8 mouse cellular contexts compared by ENCODE assay signal in genomic region chr11:69979827-69980195, GRCm38 (mm10). TPM values are rescaled to one million over a fixed set of nuclear protein-coding genes. Genes with fewer than 3 reads are reported as not detected.
A peak's percentile ranks its signal among the peaks of the same experiment; 100 is the strongest.
DNase-seq lines count a peak whose midpoint lies in the region; ATAC-seq and TF ChIP-seq lines count a peak whose summit lies in the region.

No protein-coding gene starts in this region.

- peak overlapping the region; percentile 100 for H3K27ac ChIP-seq in heart, postnatal 0 days (ENCODE audit: low read depth)
- peak overlapping the region; percentile 90 for H3K27ac ChIP-seq in MEL (ENCODE audit: control insufficient read depth, low read depth, low read length)
- H3K27ac ChIP-seq in hindbrain, embryonic 11.5 days (ENCODE audit: low read depth, low read length): peak overlapping the region; percentile 99
- peak overlapping the region; percentile 99 for H3K27ac ChIP-seq in midbrain, embryonic 10.5 days (replicated peaks)

- H3K9ac ChIP-seq in heart, postnatal 0 days (replicated peaks; ENCODE audit: low read depth, low read length): peak overlapping the region; percentile 100
- peak overlapping the region; percentile 65 for H3K9ac ChIP-seq in MEL (ENCODE audit: control insufficient read depth, low read depth, low read length, poor library complexity, severe bottlenecking)
- peak overlapping the region; percentile 54 for H3K9ac ChIP-seq in hindbrain, embryonic 11.5 days (ENCODE audit: low read depth, low read length)

- H3K27me3 ChIP-seq in heart, postnatal 0 days (ENCODE audit: control insufficient read depth, insufficient read depth, low read length): no peaks in the 10 kb centered on the region
- H3K27me3 ChIP-seq in MEL (ENCODE audit: control insufficient read depth in 1 of 2, insufficient read depth in 2 of 2, low read length in 2 of 2): no peaks in the 10 kb centered on the region
- no peaks in the 10 kb centered on the region for H3K27me3 ChIP-seq in hindbrain, embryonic 11.5 days (ENCODE audit: control insufficient read depth, insufficient read depth, low read length)
- no peaks in the 10 kb centered on the region for H3K27me3 ChIP-seq in midbrain, embryonic 10.5 days (ENCODE audit: low read depth, poor library complexity, severe bottlenecking)

- intact Hi-C loops in heart, postnatal 10 days (cut with DNase I): loop anchor here (2.0 kb wide), 1 partner anchor 17 kb away; no protein-coding TSS in a partner anchor
- intact Hi-C loops in left cerebral cortex, postnatal 10 days (cut with DNase I): no loop called here

- no peak for TF ChIP-seq CTCF in heart, postnatal 0 days (IDR thresholded peaks at IDR 0.05; ENCODE audit: low read depth)
- TF ChIP-seq CTCF in MEL (IDR thresholded peaks at IDR 0.05 in 2 of 3, conservative IDR thresholded peaks at IDR 0.05 in 1 of 3; ENCODE audit: control insufficient read depth in 1 of 3, insufficient read depth in 1 of 3, low read depth in 2 of 3, low read length in 3 of 3, poor library complexity in 1 of 3, severe bottlenecking in 1 of 3): no peak

- no peak for ATAC-seq in heart, postnatal 0 days (ENCODE audit: insufficient read depth, low read depth)
- no peak for ATAC-seq in hindbrain, embryonic 11.5 days (ENCODE audit: low FRiP score)

- H3K4me2 ChIP-seq in heart, postnatal 0 days (ENCODE audit: low read depth, low read length): peak overlapping the region; percentile 98
- H3K4me2 ChIP-seq in hindbrain, embryonic 11.5 days (replicated peaks; ENCODE audit: low read depth, low read length): peak overlapping the region; percentile 77

- TF ChIP-seq POLR2A in MEL (IDR thresholded peaks at IDR 0.05; ENCODE audit: control insufficient read depth in 1 of 2, insufficient read depth in 1 of 2, low read depth in 1 of 2, low read length in 2 of 2, poor library complexity in 1 of 2): no peak

- TF ChIP-seq RAD21 in MEL (IDR thresholded peaks at IDR 0.05; ENCODE audit: low read depth, low read length): no peak

- peak overlapping the region; percentile 99 for H3K4me3 ChIP-seq in heart, postnatal 0 days (ENCODE audit: low read depth, low read length)
- H3K4me3 ChIP-seq in MEL (ENCODE audit: control insufficient read depth in 1 of 2, insufficient read depth in 1 of 2, low read depth in 2 of 2, low read length in 2 of 2): peak overlapping the region; percentile 69 to 75
- H3K4me3 ChIP-seq in hindbrain, embryonic 11.5 days (ENCODE audit: low read depth, low read length): peak overlapping the region; percentile 94
- H3K4me3 ChIP-seq in midbrain, embryonic 10.5 days: peak overlapping the region; percentile 99

- H3K36me3 ChIP-seq in heart, postnatal 0 days (replicated peaks; ENCODE audit: control insufficient read depth, insufficient read depth, low read length): peaks cover 36% of the 10 kb centered on the region
- peaks cover 6 to 24% of the 10 kb centered on the region in 2 experiments for H3K36me3 ChIP-seq in MEL (ENCODE audit: control insufficient read depth in 1 of 2, insufficient read depth in 2 of 2, low read length in 2 of 2)
- H3K36me3 ChIP-seq in hindbrain, embryonic 11.5 days (ENCODE audit: control insufficient read depth, insufficient read depth, low read length): no peaks in the 10 kb centered on the region; the same call in 1 of the 2 replicates
- H3K36me3 ChIP-seq in midbrain, embryonic 10.5 days: peaks cover 62% of the 10 kb centered on the region

- WGBS in heart, postnatal 0 days: 2% methylated on average over 16 of the region's 16 CpGs
- 4% methylated on average over 16 of the region's 16 CpGs for WGBS in hindbrain, embryonic 11.5 days
- 4% methylated on average over 16 of the region's 16 CpGs for WGBS in midbrain, embryonic 10.5 days

- no peak; the same call in 1 of the 2 replicates for TF ChIP-seq EP300 in heart, postnatal 0 days (IDR thresholded peaks at IDR 0.05; ENCODE audit: low read depth)
- TF ChIP-seq EP300 in MEL (IDR thresholded peaks at IDR 0.05; ENCODE audit: low read depth in 1 of 2, low read length in 2 of 2): no peak

- peaks cover 42% of the 10 kb centered on the region for H3K79me2 ChIP-seq in MEL (ENCODE audit: control insufficient read depth, insufficient read depth, low read length, poor library complexity)

- H3K9me3 ChIP-seq in heart, postnatal 0 days (replicated peaks; ENCODE audit: control insufficient read depth, low read length): no peaks in the 10 kb centered on the region
- no peaks in the 10 kb centered on the region for H3K9me3 ChIP-seq in MEL (replicated peaks; ENCODE audit: insufficient read depth, low read length)
- H3K9me3 ChIP-seq in hindbrain, embryonic 11.5 days (ENCODE audit: control insufficient read depth, low read length): no peaks in the 10 kb centered on the region
- no peaks in the 10 kb centered on the region for H3K9me3 ChIP-seq in midbrain, embryonic 10.5 days (replicated peaks)

- DNase-seq in heart, postnatal 0 days (ENCODE audit: low spot score): no peak
- DNase-seq in heart, postnatal 10 days: no peak
- no peak for DNase-seq in MEL (ENCODE audit: low read depth, low spot score)
- no peak for DNase-seq in hindbrain, embryonic 11.5 days (ENCODE audit: low spot score)
- no peak for DNase-seq in midbrain, embryonic 10.5 days (ENCODE audit: low spot score)
- no peak for DNase-seq in adrenal gland, adult 8-10 months
- no peak for DNase-seq in thymus, postnatal 36 days
- DNase-seq in left cerebral cortex, postnatal 10 days (ENCODE audit: extremely low spot score in 1 of 2, low spot score in 2 of 2): no peak

- H3K4me1 ChIP-seq in heart, postnatal 0 days (ENCODE audit: control insufficient read depth, insufficient read depth): peaks cover 25% of the 10 kb centered on the region
- H3K4me1 ChIP-seq in MEL (ENCODE audit: control insufficient read depth in 1 of 2, insufficient read depth in 2 of 2, low read length in 2 of 2): peaks cover 6 to 17% of the 10 kb centered on the region in 2 experiments
- H3K4me1 ChIP-seq in hindbrain, embryonic 11.5 days (replicated peaks; ENCODE audit: control insufficient read depth, insufficient read depth, low read length): peaks cover 11% of the 10 kb centered on the region
- peaks cover 39% of the 10 kb centered on the region for H3K4me1 ChIP-seq in midbrain, embryonic 10.5 days

RNA-seq across cellular contexts. Expression of gene Ctdnep1, which starts 1.1 kb away (rescaled TPM):
- total RNA-seq in heart, postnatal 0 days (2014; rRNA removed; ENCODE audit: low replicate concordance): 43.0 and 45.6 TPM in 2 replicates
- 24.8 and 25.5 TPM in 2 replicates for polyA plus RNA-seq in heart, postnatal 0 days (2015; fragmentation: Nextera tagmentation; extraction: Ambion mirVana)
- total RNA-seq in heart, postnatal 10 days (2021): 100 to 1,000 TPM; 144 to 159 TPM
- total RNA-seq in MEL (2012; rRNA removed): 47.3 and 49.6 TPM in 2 replicates
- polyA plus RNA-seq in MEL (2012; ENCODE audit: insufficient read depth in 1 of 2, insufficient read length in 2 of 2, low read depth in 1 of 2, low replicate concordance in 2 of 2, missing spikeins in 1 of 2): 100 to 1,000 TPM in 1 of 2 experiments, not detected in 1; 133 TPM
- polyA plus RNA-seq in hindbrain, embryonic 11.5 days (2014; fragmentation: Nextera tagmentation; extraction: Ambion mirVana): 23.8 and 26.8 TPM in 2 replicates
- polyA plus RNA-seq in midbrain, embryonic 10.5 days (2016; fragmentation: Nextera tagmentation; extraction: Ambion mirVana): 20.5 and 26.3 TPM in 2 replicates
- total RNA-seq in adrenal gland, adult 8-10 months (2022): 100 to 1,000 TPM; 109 to 125 (median 120) TPM
- total RNA-seq in left cerebral cortex, postnatal 10 days (2021): 100 to 1,000 TPM; 104 to 118 TPM

RNA-seq across cellular contexts. Expression of gene Elp5, which starts 2.5 kb away (rescaled TPM):
- total RNA-seq in heart, postnatal 0 days (2014; rRNA removed; ENCODE audit: low replicate concordance): 77.7 and 108 TPM in 2 replicates
- 89.8 and 96.1 TPM in 2 replicates for polyA plus RNA-seq in heart, postnatal 0 days (2015; fragmentation: Nextera tagmentation; extraction: Ambion mirVana)
- total RNA-seq in heart, postnatal 10 days (2021): 10 to 100 TPM; 60.7 to 64.6 TPM
- total RNA-seq in MEL (2012; rRNA removed): 170 and 189 TPM in 2 replicates
- 100 to 1,000 TPM in 1 of 2 experiments, not detected in 1; 222 TPM for polyA plus RNA-seq in MEL (2012; ENCODE audit: insufficient read depth in 1 of 2, insufficient read length in 2 of 2, low read depth in 1 of 2, low replicate concordance in 2 of 2, missing spikeins in 1 of 2)
- polyA plus RNA-seq in hindbrain, embryonic 11.5 days (2014; fragmentation: Nextera tagmentation; extraction: Ambion mirVana): 154 and 163 TPM in 2 replicates
- 151 and 155 TPM in 2 replicates for polyA plus RNA-seq in midbrain, embryonic 10.5 days (2016; fragmentation: Nextera tagmentation; extraction: Ambion mirVana)
- 10 to 100 TPM; 56.9 to 87.4 (median 73.6) TPM for total RNA-seq in adrenal gland, adult 8-10 months (2022)
- total RNA-seq in left cerebral cortex, postnatal 10 days (2021): 100 to 1,000 TPM; 114 to 125 TPM

RNA-seq across cellular contexts. Expression of gene Gabarap, which starts 11.1 kb away (rescaled TPM):
- 208 and 305 TPM in 2 replicates for total RNA-seq in heart, postnatal 0 days (2014; rRNA removed; ENCODE audit: low replicate concordance)
- 472 and 510 TPM in 2 replicates for polyA plus RNA-seq in heart, postnatal 0 days (2015; fragmentation: Nextera tagmentation; extraction: Ambion mirVana)
- 100 to 1,000 TPM; 275 to 295 TPM for total RNA-seq in heart, postnatal 10 days (2021)
- total RNA-seq in MEL (2012; rRNA removed): 105 and 132 TPM in 2 replicates
- polyA plus RNA-seq in MEL (2012; ENCODE audit: insufficient read depth in 1 of 2, insufficient read length in 2 of 2, low read depth in 1 of 2, low replicate concordance in 2 of 2, missing spikeins in 1 of 2): 100 to 1,000 TPM in 1 of 2 experiments, not detected in 1; 241 TPM
- 621 and 643 TPM in 2 replicates for polyA plus RNA-seq in hindbrain, embryonic 11.5 days (2014; fragmentation: Nextera tagmentation; extraction: Ambion mirVana)
- polyA plus RNA-seq in midbrain, embryonic 10.5 days (2016; fragmentation: Nextera tagmentation; extraction: Ambion mirVana): 409 and 454 TPM in 2 replicates
- total RNA-seq in adrenal gland, adult 8-10 months (2022): 100 to 1,000 TPM; 369 to 430 (median 397) TPM
- 100 to 1,000 TPM; 252 to 266 TPM for total RNA-seq in left cerebral cortex, postnatal 10 days (2021)

RNA-seq across cellular contexts. Expression of gene Cldn7, which starts 15.2 kb away (rescaled TPM):
- total RNA-seq in heart, postnatal 0 days (2014; rRNA removed; ENCODE audit: low replicate concordance): 0.93 TPM in 1 of 2 replicates, not detected in the other
- 0.64 and 1.8 TPM in 2 replicates for polyA plus RNA-seq in heart, postnatal 0 days (2015; fragmentation: Nextera tagmentation; extraction: Ambion mirVana)
- total RNA-seq in heart, postnatal 10 days (2021): not detected
- total RNA-seq in MEL (2012; rRNA removed): 0.26 and 0.31 TPM in 2 replicates
- under 1 TPM in 1 of 2 experiments, not detected in 1; 0.36 TPM for polyA plus RNA-seq in MEL (2012; ENCODE audit: insufficient read depth in 1 of 2, insufficient read length in 2 of 2, low read depth in 1 of 2, low replicate concordance in 2 of 2, missing spikeins in 1 of 2)
- polyA plus RNA-seq in hindbrain, embryonic 11.5 days (2014; fragmentation: Nextera tagmentation; extraction: Ambion mirVana): 8.2 and 8.4 TPM in 2 replicates
- polyA plus RNA-seq in midbrain, embryonic 10.5 days (2016; fragmentation: Nextera tagmentation; extraction: Ambion mirVana): 7.1 and 7.6 TPM in 2 replicates
- under 1 TPM in 1 of 4 experiments, not detected in 3; 0.55 TPM for total RNA-seq in adrenal gland, adult 8-10 months (2022)
- total RNA-seq in left cerebral cortex, postnatal 10 days (2021): not detected

RNA-seq across cellular contexts. Expression of gene Phf23, which starts 15.8 kb away (rescaled TPM):
- 27.4 and 54.8 TPM in 2 replicates for total RNA-seq in heart, postnatal 0 days (2014; rRNA removed; ENCODE audit: low replicate concordance)
- 30.3 and 34.2 TPM in 2 replicates for polyA plus RNA-seq in heart, postnatal 0 days (2015; fragmentation: Nextera tagmentation; extraction: Ambion mirVana)
- 10 to 100 TPM; 23.1 to 27.7 TPM for total RNA-seq in heart, postnatal 10 days (2021)
- total RNA-seq in MEL (2012; rRNA removed): 88.2 and 112 TPM in 2 replicates
- 100 to 1,000 TPM in 1 of 2 experiments, not detected in 1; 108 TPM for polyA plus RNA-seq in MEL (2012; ENCODE audit: insufficient read depth in 1 of 2, insufficient read length in 2 of 2, low read depth in 1 of 2, low replicate concordance in 2 of 2, missing spikeins in 1 of 2)
- polyA plus RNA-seq in hindbrain, embryonic 11.5 days (2014; fragmentation: Nextera tagmentation; extraction: Ambion mirVana): 56.7 and 57.5 TPM in 2 replicates
- polyA plus RNA-seq in midbrain, embryonic 10.5 days (2016; fragmentation: Nextera tagmentation; extraction: Ambion mirVana): 95.1 and 96.3 TPM in 2 replicates
- total RNA-seq in adrenal gland, adult 8-10 months (2022): 10 to 100 TPM; 55.7 to 61.0 (median 58.4) TPM
- total RNA-seq in left cerebral cortex, postnatal 10 days (2021): 10 to 100 TPM; 35.2 to 38.6 TPM
